Mouse (Mus musculus) lung, embryonic 16.5 days (tissue): ENCODE results near the gene Tmem95. TPM values are rescaled to one million over a fixed set of nuclear protein-coding genes. Genes with fewer than 3 reads are reported as not detected.

Source experiments
- ATAC-seq: fragments of 200-750 bp; cut with Nextera tagmentation; 2 replicates; pipeline ENCODE4 v1.8.0; 2017; ENCODE audit warnings: low read depth, mild to moderate bottlenecking, moderate library complexity
- H3K27ac ChIP-seq: fragments of 300-500 bp; sonication (generic); 2 replicates; pipeline ENCODE4 v1.5.1; 2014; ENCODE audit warnings: mild to moderate bottlenecking, control low read depth, low read length
- H3K27me3 ChIP-seq: fragments of 300-500 bp; sonication (generic); 2 replicates; pipeline ENCODE4 v1.6.1; 2014; ENCODE audit warnings: low read depth, low read length, mixed read lengths; ENCODE audit not compliant: control insufficient read depth, insufficient read depth
- H3K36me3 ChIP-seq: fragments of 300-500 bp; sonication (generic); 2 replicates; pipeline ENCODE4 v1.6.1; 2014; ENCODE audit warnings: low read length; ENCODE audit not compliant: control insufficient read depth, insufficient read depth
- H3K4me1 ChIP-seq: fragments of 300-500 bp; sonication (generic); replicated peaks from 2 replicates; pipeline ENCODE4 v1.6.1; 2014; ENCODE audit warnings: low read length, mixed read lengths; ENCODE audit not compliant: control insufficient read depth, insufficient read depth
- H3K4me2 ChIP-seq: fragments of 300-500 bp; sonication (generic); 2 replicates; pipeline ENCODE4 v1.6.1; 2014; ENCODE audit warnings: low read depth, low read length, control low read depth
- H3K4me3 ChIP-seq: fragments of 300-500 bp; sonication (generic); 2 replicates; pipeline ENCODE4 v1.5.1; 2014; ENCODE audit warnings: mild to moderate bottlenecking, low read length, control low read depth
- H3K9ac ChIP-seq: fragments of 300-500 bp; sonication (generic); 2 replicates; pipeline ENCODE4 v1.6.1; 2014; ENCODE audit warnings: low read length, control low read depth
- H3K9me3 ChIP-seq: fragments of 300-500 bp; sonication (generic); 2 replicates; pipeline ENCODE4 v1.6.1; 2016; ENCODE audit warnings: low read length; ENCODE audit not compliant: control insufficient read depth
- WGBS: fragments of 180-500 bp; shearing (Covaris S2); extraction: QIAGEN DNeasy Blood & Tissue Kit; methylation state at CpG from one replicate; pipeline ENCODE4 v1.1.7; 2014; 5-methylcytosine and 5-hydroxymethylcytosine counted together
- polyA plus RNA-seq: library from polyadenylated mRNA; unstranded; fragments of >200 nt; fragmentation: Nextera tagmentation; extraction: Ambion mirVana; gene quantifications from 2 replicates; pipeline ENCODE4 v1.2.1, GENCODE M21; 2015

Tmem95 gene
- polyA plus RNA-seq, 1 experiment from 2014 or later: not detected

GRCm38 (mm10) chr11:69846738-69847688 lies 30.8 kb downstream of the Tmem95 start:
- Histone ChIP-seq H3K9me3 (no peaks in the 10 kb centered on the region), H3K36me3 (peaks cover 33% of the 10 kb centered on the region), H3K4me1 (peaks cover 16% of the 10 kb centered on the region), H3K4me3 (peak overlapping the region; percentile 89), H3K4me2 (peak overlapping the region; percentile 96), H3K9ac (peak overlapping the region; percentile 80), H3K27ac (peak overlapping the region; percentile 98), H3K27me3 (no peaks in the 10 kb centered on the region)
- WGBS: 9% methylated on average over 35 of the region's 37 CpGs
- ATAC-seq: peak; percentile 58

DNA sequence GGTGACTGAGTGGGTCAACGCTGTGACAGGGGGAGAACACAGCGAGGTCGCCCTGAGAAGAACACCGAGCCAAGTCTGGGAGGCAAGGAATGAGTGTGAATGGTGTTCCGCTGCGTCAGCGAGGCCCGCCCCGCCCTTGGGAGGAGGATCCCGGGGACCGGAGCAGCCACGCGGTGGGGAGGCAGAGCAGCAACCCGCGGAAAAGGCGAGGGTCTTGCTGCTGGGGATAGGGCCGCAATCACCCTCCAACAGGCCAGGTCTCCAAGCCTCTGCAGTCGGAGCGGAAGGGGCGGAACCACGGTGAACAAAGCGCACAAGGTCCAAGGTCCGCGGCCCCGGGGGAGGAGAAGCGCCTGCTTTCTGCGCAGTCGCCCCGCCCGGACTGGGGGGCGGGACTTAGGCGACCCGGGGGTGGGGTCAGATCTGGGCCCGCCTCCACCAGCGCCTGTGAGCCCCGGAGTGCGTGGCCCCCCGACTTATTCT lies 31.6 kb downstream of the Tmem95 start, which contains the start of gene Plscr3:
Gene Plscr3, plus strand, starts transcription at position 179 of the 483 bp plus-strand sequence.
- H3K4me1 ChIP-seq: peaks cover 16% of the 10 kb centered on the region
- H3K36me3 ChIP-seq: peaks cover 25% of the 10 kb centered on the region
- no peaks in the 10 kb centered on the region for H3K9me3 ChIP-seq
- H3K4me2 ChIP-seq: peak within 1 kb of the TSS; percentile 96
- no peaks in the 10 kb centered on the region for H3K27me3 ChIP-seq
- peak; percentile 97 for ATAC-seq
- peak within 1 kb of the TSS; percentile 98 for H3K27ac ChIP-seq
- H3K9ac ChIP-seq: peak within 1 kb of the TSS; percentile 80
- peak within 1 kb of the TSS; percentile 89 for H3K4me3 ChIP-seq
- under 1% methylated on average over 35 of the region's 38 CpGs for WGBS

- 1% methylated on average over 7 of the region's 7 CpGs for WGBS
- ATAC-seq: no peak
Measured at GRCm38 (mm10) chr11:69838714-69839104, 39.1 kb downstream of the Tmem95 start.

DNA sequence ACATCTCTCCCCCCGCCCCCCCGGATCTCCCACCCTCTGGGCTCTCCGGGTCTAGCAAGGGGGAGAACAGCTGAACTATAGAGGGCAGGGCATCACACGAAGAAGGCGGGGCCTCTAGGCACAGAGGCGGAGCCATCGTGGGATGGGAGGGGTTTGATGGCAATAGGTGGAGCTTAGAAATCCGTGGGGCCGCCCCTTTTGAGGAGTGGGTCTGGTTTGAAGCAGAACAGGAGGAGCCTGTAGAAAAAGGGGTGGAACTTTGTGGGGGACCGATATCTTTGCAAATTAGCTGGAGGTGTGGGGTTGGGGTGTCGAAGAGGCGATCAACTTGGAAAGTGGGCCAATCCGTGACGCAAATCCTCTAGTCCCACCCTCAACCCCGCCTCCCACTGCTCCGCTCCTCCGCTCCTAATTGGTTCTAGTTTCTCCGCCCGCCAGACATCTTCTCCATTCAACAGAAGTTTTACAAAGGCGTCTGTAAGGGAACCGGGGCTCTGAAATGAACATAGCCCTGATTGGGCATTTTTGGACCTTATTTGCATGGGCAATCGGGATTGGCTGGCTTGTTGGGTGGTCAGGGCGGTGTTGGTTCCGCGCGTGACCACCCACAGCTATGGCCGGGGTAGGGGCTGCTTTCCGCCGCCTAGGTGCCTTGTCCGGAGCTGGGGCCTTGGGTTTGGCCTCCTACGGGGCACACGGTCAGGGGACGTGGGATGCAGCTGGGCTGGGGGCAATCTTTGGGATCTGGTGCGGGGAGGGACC lies 39.7 kb downstream of the Tmem95 start, which contains the start of gene Tmem256:
Gene Tmem256, plus strand, starts transcription at position 563 of the 762 bp plus-strand sequence.
- Histone ChIP-seq H3K9ac (peak within 1 kb of the TSS; percentile 81), H3K9me3 (no peaks in the 10 kb centered on the region), H3K27ac (peak within 1 kb of the TSS; percentile 75), H3K27me3 (peaks cover 15% of the 10 kb centered on the region), H3K36me3 (peaks cover 2% of the 10 kb centered on the region; the same call in 1 of the 2 replicates), H3K4me1 (peaks cover 40% of the 10 kb centered on the region), H3K4me3 (peak within 1 kb of the TSS; percentile 62), H3K4me2 (peak within 1 kb of the TSS; percentile 98)
- peak; percentile 93 for ATAC-seq
- WGBS: under 1% methylated on average over 34 of the region's 34 CpGs

More at GRCm38 (mm10) chr11:69838714-69839104, 39.1 kb downstream of the Tmem95 start:
- Histone ChIP-seq H3K4me1 (peaks cover 37% of the 10 kb centered on the region), H3K9me3 (no peaks in the 10 kb centered on the region), H3K27me3 (peaks cover 11% of the 10 kb centered on the region), H3K4me2 (peak overlapping the region; percentile 98), H3K4me3 (peak overlapping the region; percentile 62), H3K36me3 (no peaks in the 10 kb centered on the region), H3K27ac (peak overlapping the region; percentile 75), H3K9ac (peak overlapping the region; percentile 74)

- peak; percentile 75 for ATAC-seq
- H3K4me3 ChIP-seq: peak within 1 kb of the TSS; percentile 62
- H3K9me3 ChIP-seq: no peaks in the 10 kb centered on the region
- peak within 1 kb of the TSS; percentile 81 for H3K9ac ChIP-seq
- peaks cover 2% of the 10 kb centered on the region; the same call in 1 of the 2 replicates for H3K36me3 ChIP-seq
- peak within 1 kb of the TSS; percentile 75 for H3K27ac ChIP-seq
- H3K4me1 ChIP-seq: peaks cover 40% of the 10 kb centered on the region
- 1% methylated on average over 16 of the region's 32 CpGs for WGBS
- H3K27me3 ChIP-seq: peaks cover 15% of the 10 kb centered on the region
- H3K4me2 ChIP-seq: peak within 1 kb of the TSS; percentile 98
Measured at GRCm38 (mm10) chr11:69837604-69837951, 40.2 kb downstream of the Tmem95 start, which contains the start of gene Nlgn2. Nlgn2 (minus strand) TSS chr11:69837784.

DNA sequence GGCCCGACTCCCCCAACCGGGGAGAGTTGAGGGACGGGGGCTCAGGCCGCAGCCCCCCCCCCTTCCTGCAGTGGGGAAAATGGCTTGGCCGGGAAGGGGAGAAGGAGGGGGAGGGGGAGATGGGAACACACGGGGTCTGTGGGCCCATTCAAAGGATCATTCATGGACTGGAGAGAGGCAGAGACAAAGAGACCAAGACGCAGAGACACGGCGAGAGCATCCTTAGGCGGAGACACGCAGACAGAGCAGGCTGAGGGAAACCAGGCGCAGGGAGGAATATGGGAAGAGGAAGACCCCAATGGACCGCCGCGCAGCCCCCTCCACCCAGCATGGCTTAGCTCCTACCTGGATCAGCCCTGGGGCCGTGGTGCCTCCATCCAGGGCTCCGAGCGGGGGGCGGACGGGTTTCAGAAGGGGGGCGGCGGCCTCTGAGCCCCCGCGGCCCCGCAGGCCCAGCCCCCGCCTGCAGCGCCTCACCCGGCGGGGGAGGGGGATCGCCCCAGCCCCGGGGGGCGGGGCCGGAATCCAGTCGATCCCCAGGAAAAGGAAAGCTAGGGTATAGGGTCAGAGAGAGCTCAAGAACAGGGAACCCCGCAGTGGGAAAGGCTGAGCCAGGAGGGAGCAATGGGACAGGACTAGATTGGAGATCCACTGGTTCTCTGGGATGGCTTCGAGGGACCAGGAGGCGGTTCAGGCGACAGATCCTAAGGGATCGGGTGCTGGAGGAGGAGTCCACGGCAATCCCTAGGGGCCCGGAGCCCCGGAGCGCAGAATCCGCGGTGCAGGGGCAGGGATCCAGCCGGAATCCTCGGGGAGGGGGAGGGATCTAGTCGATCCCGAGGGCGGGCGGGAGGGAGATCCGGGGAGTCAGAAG lies 40.9 kb downstream of the Tmem95 start:
- Histone ChIP-seq H3K4me1 (peaks cover 40% of the 10 kb centered on the region), H3K4me3 (peak overlapping the region; percentile 62), H3K36me3 (peaks cover 2% of the 10 kb centered on the region; the same call in 1 of the 2 replicates), H3K27ac (peak overlapping the region; percentile 75), H3K9me3 (no peaks in the 10 kb centered on the region), H3K9ac (peak overlapping the region; percentile 81), H3K27me3 (peaks cover 15% of the 10 kb centered on the region), H3K4me2 (peak overlapping the region; percentile 98)
- ATAC-seq: 0 out of 2 replicates have a peak, but pooled peaks have one; percentile 0
- WGBS: 2% methylated on average over 44 of the region's 52 CpGs

DNA sequence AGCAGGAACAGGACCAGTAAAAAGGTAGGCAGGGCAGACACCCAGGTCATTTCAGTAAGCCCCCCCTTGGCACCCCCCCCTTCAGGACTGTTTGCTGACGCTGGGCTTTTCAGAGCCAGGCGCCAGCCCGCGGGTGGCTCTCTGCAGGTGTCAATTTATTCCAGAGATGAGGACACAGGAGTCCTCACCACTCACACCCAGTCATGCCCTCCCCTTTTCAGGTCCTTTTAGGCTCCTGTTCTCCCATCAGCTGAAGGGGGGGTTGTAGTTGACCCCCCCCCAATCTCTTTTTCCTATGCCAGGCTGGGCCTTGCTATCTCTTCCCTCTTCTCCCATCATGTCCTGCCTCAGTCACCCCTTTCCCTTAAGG lies 41.9 kb downstream of the Tmem95 start:
- Histone ChIP-seq H3K36me3 (peaks cover 2% of the 10 kb centered on the region; the same call in 1 of the 2 replicates), H3K4me3 (peak overlapping the region; percentile 62), H3K4me2 (peak overlapping the region; percentile 98), H3K9me3 (no peaks in the 10 kb centered on the region), H3K27me3 (peaks cover 15% of the 10 kb centered on the region), H3K9ac (no peak overlapping the region; the same call in 1 of the 2 replicates), H3K27ac (no peak overlapping the region), H3K4me1 (peaks cover 40% of the 10 kb centered on the region)
- WGBS: 14% methylated on average over 4 of the region's 4 CpGs
- ATAC-seq: no peak

- Histone ChIP-seq H3K9me3 (no peaks in the 10 kb centered on the region), H3K27ac (no peak overlapping the region), H3K27me3 (peaks cover 15% of the 10 kb centered on the region), H3K36me3 (peaks cover 2% of the 10 kb centered on the region; the same call in 1 of the 2 replicates), H3K4me1 (peaks cover 40% of the 10 kb centered on the region), H3K9ac (no peak overlapping the region), H3K4me3 (peak overlapping the region; percentile 4; the same call in 1 of the 2 replicates), H3K4me2 (peak overlapping the region; percentile 98)
- 24% methylated on average over 9 of the region's 9 CpGs for WGBS
- ATAC-seq: no peak
Measured at GRCm38 (mm10) chr11:69835326-69835965, 42.4 kb downstream of the Tmem95 start.
